Comparison of ENCODE assay signal across 31 mouse cellular contexts in genomic region chr8:117433968-117434367, GRCm38 (mm10).
A peak's percentile ranks its signal among the peaks of the same experiment; 100 is the strongest.
DNase-seq lines count a peak whose midpoint lies in the region; ATAC-seq and TF ChIP-seq lines count a peak whose summit lies in the region.
"Had no signal": no experiment of that assay in that cellular context is flagged by ENCODE, and none has a peak within 500 bp of the region (broad histone marks: within the 10 kb centered on the region; RNA-seq: fewer than 3 reads in every experiment).

No protein-coding gene starts in this region.

- no peaks in the 10 kb centered on the region for H3K27me3 ChIP-seq in midbrain, embryonic 14.5 days (ENCODE audit: control insufficient read depth, insufficient read depth, low read length)
- no peaks in the 10 kb centered on the region for H3K27me3 ChIP-seq in midbrain, embryonic 11.5 days (ENCODE audit: control insufficient read depth, insufficient read depth, low read length)
- no peaks in the 10 kb centered on the region for H3K27me3 ChIP-seq in testis, adult 2 months (ENCODE audit: control insufficient read depth, insufficient read depth, low read length)
- H3K27me3 ChIP-seq: CH12.LX; embryonic facial prominence, embryonic 13.5 days; forebrain, embryonic 12.5 days; forebrain, embryonic 15.5 days; heart, embryonic 13.5 days; Patski had no signal

- peak; percentile 67 to 87 for DNase-seq in adrenal gland, adult (ENCODE audit: inconsistent age in 2 of 2, low spot score in 1 of 2)
- no peak for DNase-seq in adrenal gland, adult 18-20 months (ENCODE audit: low spot score in 2 of 2)
- peak; percentile 55 for DNase-seq in adrenal gland, postnatal 14 days
- DNase-seq in adrenal gland, postnatal 25 days: no peak
- DNase-seq in midbrain, embryonic 14.5 days: no peak
- no peak for DNase-seq in midbrain, embryonic 11.5 days (ENCODE audit: low spot score, missing footprints)
- no peak for DNase-seq in natural killer cell, adult 2 months (ENCODE audit: low spot score in 2 of 2)
- DNase-seq: cerebellum, adult 11-12 months; cerebellum, adult 8-10 months; cerebellum, postnatal 10 days; cerebellum, postnatal 36 days; embryo, embryonic 11 days; gastrocnemius, postnatal 10 days; gastrocnemius, postnatal 36 days; heart, adult 2 months; heart, postnatal 14 days; heart, postnatal 4 days had no signal

- ATAC-seq in midbrain, embryonic 14.5 days (ENCODE audit: low FRiP score, low TSS enrichment): no peak
- ATAC-seq in midbrain, embryonic 11.5 days (ENCODE audit: low FRiP score): no peak
- ATAC-seq: forebrain, embryonic 15.5 days; hindbrain, postnatal 0 days; inflammation-experienced regulatory T-cells, adult 6 months; Patski had no signal

- no peak overlapping the region for H3K4me3 ChIP-seq in midbrain, embryonic 14.5 days (replicated peaks; ENCODE audit: low read depth, low read length)
- H3K4me3 ChIP-seq in midbrain, embryonic 11.5 days (ENCODE audit: low read depth, low read length): no peak overlapping the region
- no peak overlapping the region for H3K4me3 ChIP-seq in testis, adult 2 months (ENCODE audit: control insufficient read depth, low read depth, low read length)
- H3K4me3 ChIP-seq: embryonic facial prominence, embryonic 10.5 days; embryonic facial prominence, embryonic 13.5 days; erythroblast, embryonic 14.5 days; forebrain, embryonic 12.5 days; forebrain, embryonic 15.5 days; heart, adult 2 months; heart, embryonic 10.5 days; heart, embryonic 13.5 days had no signal

- 0 out of 2 replicates have a peak overlapping the region, but pooled peaks have one; percentile 26 for H3K27ac ChIP-seq in midbrain, embryonic 14.5 days (replicated peaks; ENCODE audit: low read depth, low read length)
- no peak overlapping the region for H3K27ac ChIP-seq in midbrain, embryonic 11.5 days (ENCODE audit: low read depth, low read length)
- peak overlapping the region; percentile 62; the same call in 1 of the 2 replicates for H3K27ac ChIP-seq in testis, adult 2 months (ENCODE audit: control insufficient read depth, insufficient read depth, low read depth, low read length)
- H3K27ac ChIP-seq: embryonic facial prominence, embryonic 10.5 days; embryonic facial prominence, embryonic 13.5 days; forebrain, embryonic 12.5 days; forebrain, embryonic 15.5 days; heart, adult 2 months; heart, embryonic 10.5 days; heart, embryonic 13.5 days; hindbrain, embryonic 14.5 days; hindbrain, postnatal 0 days had no signal

- TF ChIP-seq CTCF in testis, adult 2 months (IDR thresholded peaks at IDR 0.05; ENCODE audit: control insufficient read depth, insufficient read depth, insufficient replicate concordance, low read depth, low read length): no peak

- H3K4me1 ChIP-seq in midbrain, embryonic 14.5 days (ENCODE audit: control insufficient read depth, insufficient read depth, low read length): no peaks in the 10 kb centered on the region
- no peaks in the 10 kb centered on the region for H3K4me1 ChIP-seq in midbrain, embryonic 11.5 days (ENCODE audit: control insufficient read depth, insufficient read depth, low read length)
- peaks cover 5% of the 10 kb centered on the region; the same call in 1 of the 2 replicates for H3K4me1 ChIP-seq in testis, adult 2 months (ENCODE audit: control insufficient read depth, insufficient read depth, low read length)
- H3K4me1 ChIP-seq: embryonic facial prominence, embryonic 13.5 days; forebrain, embryonic 12.5 days; forebrain, embryonic 15.5 days had no signal

- TF ChIP-seq POLR2A in testis, adult 2 months (IDR thresholded peaks at IDR 0.05; ENCODE audit: control insufficient read depth, low read depth, low read length): no peak

- no peak overlapping the region for H3K9ac ChIP-seq in midbrain, embryonic 14.5 days (replicated peaks; ENCODE audit: low read length)
- no peak overlapping the region for H3K9ac ChIP-seq in midbrain, embryonic 11.5 days (ENCODE audit: low read length)
- H3K9ac ChIP-seq: embryonic facial prominence, embryonic 13.5 days; forebrain, embryonic 12.5 days; forebrain, embryonic 15.5 days; heart, embryonic 13.5 days; hindbrain, embryonic 14.5 days had no signal

- H3K4me2 ChIP-seq in midbrain, embryonic 14.5 days (ENCODE audit: low read length): no peak overlapping the region
- H3K4me2 ChIP-seq in midbrain, embryonic 11.5 days: no peak overlapping the region
- H3K4me2 ChIP-seq: embryonic facial prominence, embryonic 13.5 days; forebrain, embryonic 12.5 days; forebrain, embryonic 15.5 days; heart, embryonic 13.5 days; hindbrain, embryonic 14.5 days had no signal

- whole genome bisulfite sequencing in midbrain, embryonic 14.5 days: 91% methylated on average over 10 of the region's 10 CpGs
- WGBS in midbrain, embryonic 11.5 days: 92% methylated on average over 10 of the region's 10 CpGs

- no peaks in the 10 kb centered on the region for H3K9me3 ChIP-seq in midbrain, embryonic 14.5 days (ENCODE audit: control insufficient read depth, low read length)
- no peaks in the 10 kb centered on the region for H3K9me3 ChIP-seq in midbrain, embryonic 11.5 days (ENCODE audit: control insufficient read depth, low read length)
- H3K9me3 ChIP-seq: embryonic facial prominence, embryonic 10.5 days; embryonic facial prominence, embryonic 13.5 days; forebrain, embryonic 12.5 days; forebrain, embryonic 15.5 days; G1E; heart, embryonic 10.5 days; heart, embryonic 13.5 days had no signal

- H3K36me3 ChIP-seq in midbrain, embryonic 14.5 days (ENCODE audit: control insufficient read depth, insufficient read depth, low read length): peaks cover 76% of the 10 kb centered on the region
- H3K36me3 ChIP-seq in midbrain, embryonic 11.5 days (ENCODE audit: control insufficient read depth, insufficient read depth, low read length): peaks cover 8% of the 10 kb centered on the region
- no peaks in the 10 kb centered on the region for H3K36me3 ChIP-seq in testis, adult 2 months (ENCODE audit: control insufficient read depth, insufficient read depth, low read length)

Comparison
In these comparisons a context has a peak if more than half of its experiments do, and no peak if none do; other contexts are left out.
1. DNase-seq: peak in adrenal gland, adult (2 of 2) and adrenal gland, postnatal 14 days (single experiment); none in adrenal gland, adult 18-20 months (0 of 2), adrenal gland, postnatal 25 days (single experiment), midbrain, embryonic 14.5 days (single experiment), midbrain, embryonic 11.5 days (single experiment) and natural killer cell, adult 2 months (0 of 2).